Mouse (Mus musculus): ENCODE results near the gene Ap2a2.

DNA sequence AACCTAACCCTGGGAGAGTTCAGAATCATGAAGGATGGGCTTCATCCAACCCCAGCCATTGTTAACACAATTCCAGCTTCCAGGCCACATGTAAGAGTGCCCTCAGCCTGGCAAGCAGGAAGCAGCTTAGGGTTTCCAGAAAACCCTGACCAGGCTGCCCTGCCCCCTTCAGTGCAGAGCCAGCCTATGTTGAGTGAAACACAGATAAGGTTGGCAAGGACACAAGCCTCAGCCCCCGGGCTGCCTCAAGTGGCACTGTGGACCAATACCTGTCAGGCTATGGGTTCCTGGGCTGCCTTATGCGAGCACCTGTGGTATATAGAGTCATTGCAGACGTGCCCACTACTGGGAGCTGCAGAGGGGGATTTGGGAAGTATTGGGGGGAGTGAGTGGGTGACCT is 99.5 kb downstream of the Ap2a2 start:
- TF ChIP-seq POLR2A (IDR thresholded peaks at IDR 0.05; ENCODE audit: insufficient read depth, low read depth, low read length) = no peak
- TF ChIP-seq CTCF (IDR thresholded peaks at IDR 0.05) = no peak

Measured in heart, adult 2 months (tissue).